Mouse (Mus musculus) liver, embryonic 13.5 days (tissue): ENCODE data around the gene Cdk10. TPM values are rescaled to one million over a fixed set of nuclear protein-coding genes. Genes with fewer than 3 reads are reported as not detected.

ENCODE experiments used
- ATAC-seq: fragments of 200-750 bp; cut with Nextera tagmentation; 2 replicates; pipeline ENCODE4 v1.8.0; 2017; ENCODE audit warnings: low read depth, mild to moderate bottlenecking, moderate number of reproducible peaks, moderate library complexity
- DNase-seq: peaks from one replicate; pipeline ENCODE4 v3.0.0; 2022
- H3K27ac ChIP-seq: fragments of 300-500 bp; sonication (generic); 2 replicates; pipeline ENCODE4 v1.5.1; 2015; ENCODE audit warnings: moderate library complexity, mild to moderate bottlenecking, inconsistent platforms
- H3K27me3 ChIP-seq: fragments of 300-500 bp; sonication (generic); 2 replicates; pipeline ENCODE4 v1.6.1; 2015; ENCODE audit warnings: mild to moderate bottlenecking, inconsistent platforms
- H3K36me3 ChIP-seq: fragments of 300-500 bp; sonication (generic); 2 replicates; pipeline ENCODE4 v1.6.1; 2015; ENCODE audit warnings: mild to moderate bottlenecking, inconsistent platforms
- H3K4me1 ChIP-seq: fragments of 300-500 bp; sonication (generic); replicated peaks from 2 replicates; pipeline ENCODE4 v1.6.1; 2015; ENCODE audit warnings: inconsistent platforms
- H3K4me2 ChIP-seq: fragments of 300-500 bp; sonication (generic); 2 replicates; pipeline ENCODE4 v1.6.1; 2015; ENCODE audit warnings: inconsistent platforms, mild to moderate bottlenecking, moderate library complexity
- H3K4me3 ChIP-seq: fragments of 300-500 bp; sonication (generic); replicated peaks from 2 replicates; pipeline ENCODE4 v1.5.1; 2015; ENCODE audit warnings: mild to moderate bottlenecking, inconsistent platforms
- H3K9ac ChIP-seq: fragments of 300-500 bp; sonication (generic); 2 replicates; pipeline ENCODE4 v1.6.1; 2015; ENCODE audit warnings: mild to moderate bottlenecking, inconsistent platforms
- H3K9me3 ChIP-seq: fragments of 300-500 bp; sonication (generic); replicated peaks from 2 replicates; pipeline ENCODE4 v1.6.1; 2016; ENCODE audit warnings: inconsistent platforms
- WGBS: fragments of 180-500 bp; shearing (Covaris S2); methylation state at CpG from one replicate; pipeline ENCODE4 v1.1.7; 2015; ENCODE audit not compliant: insufficient replicate concordance; 5-methylcytosine and 5-hydroxymethylcytosine counted together
- polyA plus RNA-seq: library from polyadenylated mRNA; unstranded; fragments of >200 nt; fragmentation: Nextera tagmentation; extraction: Ambion mirVana; gene quantifications from 2 replicates; pipeline ENCODE4 v1.2.1, GENCODE M21; 2015

Gene Cdk10
- polyA plus RNA-seq, 1 experiment from 2014 or later: 12.0 TPM

GRCm38 (mm10) chr8:123233760-123234159, 9.1 kb downstream of the Cdk10 start:
- Histone ChIP-seq H3K4me2 (no peak overlapping the region), H3K36me3 (0 out of 2 replicates have a peak, but pooled peaks cover 7% of the 10 kb centered on the region), H3K4me3 (no peak overlapping the region), H3K9ac (no peak overlapping the region), H3K27me3 (peaks cover 33% of the 10 kb centered on the region), H3K4me1 (peaks cover 23% of the 10 kb centered on the region), H3K27ac (no peak overlapping the region), H3K9me3 (no peaks in the 10 kb centered on the region)
- ATAC-seq (no peak), DNase-seq (no peak)
- WGBS: 79% methylated on average over 11 of the region's 11 CpGs

GRCm38 (mm10) chr8:123234918-123235519, 10.4 kb downstream of the Cdk10 start:
- WGBS: 30% methylated on average over 13 of the region's 13 CpGs
- no peak for DNase-seq
- peak overlapping the region; percentile 68 for H3K4me3 ChIP-seq
- no peak overlapping the region for H3K27ac ChIP-seq
- H3K9me3 ChIP-seq: no peaks in the 10 kb centered on the region
- no peaks in the 10 kb centered on the region for H3K36me3 ChIP-seq
- no peak for ATAC-seq
- H3K4me1 ChIP-seq: peaks cover 23% of the 10 kb centered on the region
- peaks cover 33% of the 10 kb centered on the region for H3K27me3 ChIP-seq
- peak overlapping the region; percentile 96 for H3K4me2 ChIP-seq
- H3K9ac ChIP-seq: peak overlapping the region; percentile 68; the same call in 1 of the 2 replicates

GRCm38 (mm10) chr8:123235520-123236497, 11.2 kb downstream of the Cdk10 start, which contains the start of gene Spata2l:
Gene Spata2l, minus strand, starts transcription at chr8:123236233.
- H3K36me3 ChIP-seq: no peaks in the 10 kb centered on the region
- H3K4me2 ChIP-seq: peak within 1 kb of the TSS; percentile 96
- H3K4me1 ChIP-seq: peaks cover 23% of the 10 kb centered on the region
- peak within 1 kb of the TSS; percentile 68 for H3K4me3 ChIP-seq
- H3K27ac ChIP-seq: no peak within 1 kb of the TSS
- H3K9ac ChIP-seq: peak within 1 kb of the TSS; percentile 68
- H3K27me3 ChIP-seq: peaks cover 33% of the 10 kb centered on the region
- ATAC-seq (peak; percentile 82), DNase-seq (peak; percentile 85)
- H3K9me3 ChIP-seq: no peaks in the 10 kb centered on the region
- WGBS: 1% methylated on average over 57 of the region's 57 CpGs

- Histone ChIP-seq H3K27ac (no peak overlapping the region), H3K27me3 (peaks cover 21% of the 10 kb centered on the region), H3K4me1 (peaks cover 23% of the 10 kb centered on the region), H3K9me3 (no peaks in the 10 kb centered on the region), H3K4me3 (no peak overlapping the region), H3K9ac (no peak overlapping the region), H3K36me3 (0 out of 2 replicates have a peak, but pooled peaks cover under 1% of the 10 kb centered on the region), H3K4me2 (no peak overlapping the region)
- no peak for ATAC-seq
- 80% methylated on average over 10 of the region's 10 CpGs for WGBS
- DNase-seq: no peak
These were observed 14.8 kb downstream of the Cdk10 start for GRCm38 (mm10) chr8:123239398-123239797.

GRCm38 (mm10) chr8:123242107-123242923, 17.7 kb downstream of the Cdk10 start:
- H3K27ac ChIP-seq: no peak overlapping the region

GRCm38 (mm10) chr8:123243053-123243452, 18.4 kb downstream of the Cdk10 start:
- no peaks in the 10 kb centered on the region for H3K27me3 ChIP-seq
- H3K27ac ChIP-seq: no peak overlapping the region
- peaks cover 25% of the 10 kb centered on the region for H3K36me3 ChIP-seq
- ATAC-seq (no peak), DNase-seq (no peak)
- H3K9ac ChIP-seq: no peak overlapping the region
- no peaks in the 10 kb centered on the region for H3K9me3 ChIP-seq
- no peaks in the 10 kb centered on the region; the same call in 1 of the 2 replicates for H3K4me1 ChIP-seq
- H3K4me2 ChIP-seq: no peak overlapping the region
- no peak overlapping the region for H3K4me3 ChIP-seq
- 60% methylated on average over 11 of the region's 11 CpGs for WGBS

More at GRCm38 (mm10) chr8:123242107-123242923, 17.7 kb downstream of the Cdk10 start:
- H3K4me1 ChIP-seq: no peaks in the 10 kb centered on the region; the same call in 1 of the 2 replicates
- H3K27me3 ChIP-seq: peaks cover 1% of the 10 kb centered on the region; the same call in 1 of the 2 replicates
- H3K9ac ChIP-seq: no peak overlapping the region
- DNase-seq (no peak), ATAC-seq (0 out of 2 replicates have a peak, but pooled peaks have one; percentile 8)
- no peak overlapping the region for H3K4me3 ChIP-seq
- WGBS: 68% methylated on average over 7 of the region's 7 CpGs
- H3K9me3 ChIP-seq: no peaks in the 10 kb centered on the region
- H3K36me3 ChIP-seq: peaks cover 18% of the 10 kb centered on the region; the same call in 1 of the 2 replicates
- no peak overlapping the region for H3K4me2 ChIP-seq

GRCm38 (mm10) chr8:123244382-123244781, 19.7 kb downstream of the Cdk10 start:
- no peak overlapping the region for H3K4me3 ChIP-seq
- H3K9me3 ChIP-seq: no peaks in the 10 kb centered on the region
- H3K9ac ChIP-seq: no peak overlapping the region
- ATAC-seq: no peak
- H3K4me2 ChIP-seq: no peak overlapping the region
- 69% methylated on average over 4 of the region's 4 CpGs for WGBS
- H3K36me3 ChIP-seq: peaks cover 38% of the 10 kb centered on the region
- H3K4me1 ChIP-seq: no peaks in the 10 kb centered on the region; the same call in 1 of the 2 replicates
- no peak overlapping the region for H3K27ac ChIP-seq
- no peak for DNase-seq
- no peaks in the 10 kb centered on the region for H3K27me3 ChIP-seq

- Histone ChIP-seq H3K27me3 (no peaks in the 10 kb centered on the region), H3K4me3 (no peak overlapping the region), H3K36me3 (peaks cover 46% of the 10 kb centered on the region), H3K9me3 (no peaks in the 10 kb centered on the region), H3K4me1 (no peaks in the 10 kb centered on the region; the same call in 1 of the 2 replicates), H3K4me2 (no peak overlapping the region), H3K27ac (no peak overlapping the region), H3K9ac (no peak overlapping the region)
- ATAC-seq (no peak), DNase-seq (no peak)
- 81% methylated on average over 12 of the region's 12 CpGs for WGBS
These were observed 20.9 kb downstream of the Cdk10 start for GRCm38 (mm10) chr8:123245543-123245942.

GRCm38 (mm10) chr8:123247748-123248147, 23.1 kb downstream of the Cdk10 start:
- Histone ChIP-seq H3K4me2 (no peak overlapping the region), H3K27ac (no peak overlapping the region), H3K27me3 (no peaks in the 10 kb centered on the region), H3K36me3 (peaks cover 54% of the 10 kb centered on the region), H3K4me1 (peaks cover 3% of the 10 kb centered on the region), H3K9me3 (no peaks in the 10 kb centered on the region), H3K9ac (no peak overlapping the region), H3K4me3 (no peak overlapping the region)
- WGBS: 85% methylated on average over 6 of the region's 6 CpGs
- ATAC-seq (no peak), DNase-seq (no peak)

GRCm38 (mm10) chr8:123248596-123248995, 24.0 kb downstream of the Cdk10 start:
- DNase-seq: no peak
- Histone ChIP-seq H3K9me3 (no peaks in the 10 kb centered on the region), H3K36me3 (peaks cover 54% of the 10 kb centered on the region), H3K4me2 (no peak overlapping the region), H3K9ac (no peak overlapping the region), H3K4me1 (peaks cover 12% of the 10 kb centered on the region), H3K4me3 (no peak overlapping the region), H3K27ac (no peak overlapping the region), H3K27me3 (no peaks in the 10 kb centered on the region)
- WGBS: 77% methylated on average over 8 of the region's 8 CpGs
- no peak for ATAC-seq
